Mouse (Mus musculus): ENCODE measurements around the gene Efnb2.

The Efnb2 gene

DNA sequence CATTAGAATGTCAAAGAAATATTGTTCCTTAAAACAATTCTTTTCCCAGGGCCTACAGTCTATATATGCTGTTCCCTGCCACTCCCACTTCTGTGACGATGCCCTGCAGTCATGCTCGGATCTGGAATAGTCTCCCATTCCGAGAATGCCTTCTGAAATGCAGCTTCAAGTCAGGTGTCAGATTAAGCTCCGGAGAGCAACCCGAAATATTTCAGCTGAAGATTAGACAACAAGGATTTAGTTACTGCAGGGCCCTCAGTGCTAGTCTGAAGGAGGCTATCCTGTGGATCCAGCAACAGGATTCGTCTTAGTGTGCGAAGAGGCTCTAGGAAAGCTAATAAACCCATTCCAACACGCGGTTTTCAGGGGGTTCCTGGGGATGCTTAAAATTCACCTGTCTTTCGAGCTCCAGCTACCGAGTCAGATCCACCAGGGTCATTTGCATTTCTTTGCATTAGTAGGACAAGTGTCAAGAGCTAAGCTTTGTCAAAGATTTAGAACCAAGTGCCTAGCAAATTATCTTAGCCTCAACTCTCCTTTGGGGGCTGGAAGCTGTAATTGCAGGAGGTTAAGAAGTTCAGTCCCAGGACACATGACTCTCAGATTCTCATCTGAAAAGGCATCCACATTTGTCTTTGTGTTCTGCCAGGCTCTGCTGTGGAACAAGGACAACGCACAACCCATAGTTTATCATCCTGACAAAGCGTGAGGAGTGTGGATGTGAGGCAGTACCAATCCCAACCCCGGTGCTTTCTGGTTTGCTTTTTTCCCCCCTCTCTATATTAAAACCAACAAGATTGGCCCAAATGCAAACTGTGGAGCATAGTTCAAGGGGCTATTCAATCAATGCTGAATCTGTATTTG lies 4.2 kb downstream of the Efnb2 start:
- in situ Hi-C loops (cut with MboI, MseI) = no loop called here

DNA sequence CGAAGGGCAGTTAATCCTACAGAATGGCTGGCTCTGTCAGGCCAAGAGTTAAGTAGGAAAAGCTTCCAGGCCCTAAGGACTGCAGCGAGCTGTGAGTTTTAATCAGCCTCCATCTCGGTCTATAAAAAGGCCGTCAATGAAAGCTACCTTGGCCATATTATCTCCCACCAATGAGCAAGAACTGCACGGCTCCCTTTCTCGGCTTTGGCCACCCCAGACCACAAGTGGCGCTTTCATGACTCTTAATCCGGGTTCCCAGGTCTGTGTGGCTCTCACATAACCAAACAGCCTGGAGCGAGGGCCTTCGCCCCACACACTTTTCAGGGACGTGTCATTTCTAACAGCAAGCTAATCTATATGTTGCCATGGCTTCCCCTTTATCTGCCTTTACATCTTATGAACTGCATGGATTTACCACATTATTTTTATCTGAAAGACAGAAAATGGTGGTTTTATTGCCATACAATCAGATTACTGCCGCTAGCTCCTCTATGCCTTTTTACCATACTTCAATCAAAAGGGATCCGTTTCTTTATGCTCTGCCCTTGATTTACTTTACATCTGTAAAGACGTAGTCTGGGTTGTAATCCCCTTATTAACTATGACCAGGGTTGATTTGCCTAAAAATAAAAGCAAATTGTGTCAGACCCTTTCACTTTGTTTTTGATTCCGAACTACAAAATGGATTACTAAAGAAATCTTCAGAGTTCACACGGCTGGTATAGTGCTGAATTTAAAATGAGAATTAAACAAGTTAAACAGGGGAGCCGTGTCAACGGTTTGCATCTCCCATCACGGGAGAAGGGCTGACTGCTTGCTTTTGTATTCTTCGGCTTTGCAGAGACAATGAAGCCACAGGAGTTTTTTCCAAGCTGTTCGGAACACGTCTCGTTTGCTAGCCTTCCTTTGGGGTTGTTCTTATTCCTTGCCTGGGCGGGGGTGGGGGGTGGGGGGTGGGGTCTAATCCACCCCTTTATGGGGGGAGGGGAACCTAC lies 5.4 kb downstream of the Efnb2 start:
- in situ Hi-C loops (cut with MboI, MseI) = no loop called here

DNA sequence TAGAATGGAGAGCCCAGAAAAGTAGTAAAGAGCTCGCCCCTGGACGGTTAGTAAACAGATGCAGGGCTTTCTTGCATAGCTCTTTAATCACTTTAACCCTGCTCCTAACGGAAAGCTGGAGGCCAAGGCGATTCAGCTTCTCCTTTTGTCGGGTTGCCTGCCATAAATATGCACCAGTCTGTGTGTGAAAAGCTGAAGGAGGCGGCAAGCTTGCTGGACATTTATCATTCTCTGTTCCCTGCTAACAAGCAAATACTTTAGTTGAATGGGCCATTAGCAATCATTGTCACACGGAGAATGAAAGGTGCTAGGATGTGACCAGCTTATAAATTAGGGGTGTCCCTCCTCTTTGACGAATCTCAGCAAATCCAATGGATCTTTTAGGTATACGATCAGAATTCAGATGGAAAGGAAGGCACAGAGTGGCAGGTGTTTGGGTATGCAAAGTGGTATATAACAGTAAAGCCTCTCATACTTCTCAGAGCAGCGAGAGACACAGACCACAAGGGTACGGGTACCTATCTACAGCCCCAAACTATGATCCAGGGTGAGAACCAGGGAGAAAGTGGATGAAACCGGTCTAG lies 7.0 kb downstream of the Efnb2 start:
- in situ Hi-C loops (cut with MboI, MseI) = no loop called here

DNA sequence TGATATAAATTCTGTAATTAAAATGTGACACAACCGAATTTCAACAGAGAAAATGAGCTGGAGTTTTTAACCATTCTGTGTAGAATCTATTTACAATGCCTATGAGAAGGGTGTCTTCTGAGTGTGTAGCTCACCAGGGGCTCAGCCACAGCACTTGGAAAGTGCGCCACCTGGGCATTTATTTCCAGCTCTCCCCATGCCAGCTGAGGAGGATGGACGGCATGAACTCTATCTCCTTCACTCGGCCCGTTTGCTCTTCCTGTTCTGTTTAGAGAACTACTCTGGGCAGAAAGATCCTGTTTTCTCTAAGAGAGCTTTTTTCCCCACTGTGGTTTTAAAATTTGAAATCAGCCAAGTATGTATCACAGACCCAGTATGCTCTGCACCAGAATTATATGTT lies 7.7 kb downstream of the Efnb2 start:
- in situ Hi-C loops (cut with MboI, MseI) = no loop called here

DNA sequence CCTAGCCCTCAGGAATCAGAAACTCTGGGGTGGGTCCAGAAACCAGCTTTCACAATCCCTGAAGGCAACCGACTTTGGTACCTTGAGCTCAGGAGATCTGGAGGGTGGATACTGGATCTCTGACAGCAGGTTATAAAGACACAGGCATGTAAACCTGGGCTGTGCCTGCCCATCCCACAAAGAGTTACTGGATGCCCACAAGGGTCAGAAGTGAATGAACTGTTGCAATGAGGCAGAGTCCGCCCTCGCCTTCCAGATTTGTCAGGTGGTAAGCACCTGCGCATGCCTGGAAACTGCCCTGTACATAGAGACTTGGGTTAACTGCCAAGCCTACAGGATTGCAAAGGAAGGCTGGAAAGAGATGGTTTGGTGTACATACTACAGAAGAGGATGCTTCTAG lies 8.7 kb downstream of the Efnb2 start:
- in situ Hi-C loops (cut with MboI, MseI) = no loop called here

DNA sequence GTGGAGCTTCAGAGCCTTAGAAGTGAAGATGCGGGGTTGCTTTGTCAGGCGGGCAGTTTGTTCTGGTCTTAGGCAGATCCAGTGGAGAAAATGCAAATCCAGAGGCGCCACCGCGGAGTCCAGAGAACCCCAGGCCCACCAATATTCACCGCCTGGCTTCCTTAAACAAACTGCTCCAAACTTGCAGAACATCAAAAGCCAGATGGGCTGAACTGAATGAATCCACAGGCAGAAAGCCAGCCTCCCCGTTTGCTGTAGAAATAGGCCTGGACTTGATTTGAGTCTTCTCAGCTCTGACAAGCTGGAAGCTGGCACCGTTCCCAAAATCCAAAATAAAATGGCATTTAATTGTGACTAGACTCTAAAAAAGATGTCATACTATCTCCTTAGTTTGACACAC lies 11.1 kb downstream of the Efnb2 start:
- in situ Hi-C loops (cut with MboI, MseI) = no loop called here

DNA sequence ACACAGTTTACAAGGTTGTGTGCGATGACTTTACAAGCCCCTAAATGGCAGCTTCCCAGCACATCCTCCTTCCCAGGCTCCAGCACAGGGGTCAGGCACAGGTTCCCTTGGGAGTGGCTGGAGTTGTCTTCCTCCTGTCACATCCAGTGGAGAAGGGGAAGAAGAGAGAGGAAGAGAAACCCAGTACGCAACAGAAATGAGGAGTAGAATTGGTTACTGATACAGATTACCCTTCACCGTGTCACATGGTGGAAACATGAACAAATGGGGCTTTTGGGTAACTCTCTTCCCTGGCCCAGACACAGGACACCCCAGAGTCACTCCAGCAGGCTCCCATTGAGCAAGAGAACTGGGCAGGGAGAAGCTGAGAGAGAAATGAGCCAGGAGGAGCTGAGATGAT lies 11.5 kb downstream of the Efnb2 start:
- in situ Hi-C loops (cut with MboI, MseI) = no loop called here

DNA sequence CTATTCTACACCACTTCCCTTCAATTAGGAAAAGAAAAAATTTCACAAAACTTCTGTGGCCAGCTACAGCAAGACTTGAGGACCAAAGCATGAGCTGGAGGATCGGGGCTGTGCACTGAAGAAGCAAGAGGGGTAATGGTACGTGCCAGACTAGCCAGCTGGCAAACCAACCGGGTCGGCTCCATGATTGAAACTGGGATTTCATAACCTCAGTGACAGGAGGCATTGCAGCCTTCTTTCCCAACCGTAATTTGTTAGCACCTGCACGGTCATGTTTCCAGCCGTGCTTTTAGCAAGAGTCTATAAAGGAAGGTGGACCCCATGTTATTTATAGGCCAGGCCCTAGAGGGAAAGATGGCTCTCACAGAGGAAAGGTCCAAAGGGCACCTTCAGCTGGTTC lies 12.4 kb downstream of the Efnb2 start:
- in situ Hi-C loops (cut with MboI, MseI) = no loop called here

DNA sequence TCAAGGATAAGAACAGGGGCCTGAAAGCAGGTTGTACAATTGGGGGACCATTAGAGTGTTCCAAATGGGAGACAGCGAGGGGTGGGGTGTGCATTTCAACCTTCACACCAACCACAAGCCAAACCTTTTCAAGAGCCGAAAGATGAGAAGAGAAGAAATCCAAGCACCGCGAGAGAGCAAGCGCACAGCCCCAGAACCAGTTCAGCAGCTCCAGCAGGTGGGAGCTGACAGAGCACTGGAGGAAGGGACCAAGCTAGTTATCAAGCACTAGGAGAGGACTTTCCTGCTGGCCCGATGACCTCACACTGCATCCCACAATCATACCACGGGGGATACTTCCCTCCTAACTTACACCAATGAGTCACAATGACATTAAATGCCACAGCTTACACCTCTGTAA lies 13.2 kb downstream of the Efnb2 start:
- in situ Hi-C loops (cut with MboI, MseI) = no loop called here

DNA sequence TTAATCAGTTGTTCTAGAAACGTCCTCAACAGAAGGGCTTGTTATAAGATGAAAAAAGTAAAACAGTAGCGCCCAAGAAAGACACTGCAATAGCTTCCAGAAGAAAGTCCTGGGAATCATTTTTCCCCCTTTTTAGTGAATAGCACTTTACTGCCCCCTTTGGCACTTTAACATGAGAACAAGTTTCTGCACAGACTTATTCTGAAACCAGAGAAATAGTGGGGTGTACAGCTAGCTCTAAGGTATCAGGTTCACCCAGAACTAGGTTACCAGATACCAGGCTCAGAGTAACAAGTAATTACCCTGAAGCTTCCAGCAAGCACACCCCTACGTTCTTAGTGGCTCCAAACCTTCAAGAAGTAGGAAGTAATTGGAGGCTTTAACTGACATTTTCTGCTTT lies 13.7 kb downstream of the Efnb2 start:
- in situ Hi-C loops (cut with MboI, MseI) = no loop called here

DNA sequence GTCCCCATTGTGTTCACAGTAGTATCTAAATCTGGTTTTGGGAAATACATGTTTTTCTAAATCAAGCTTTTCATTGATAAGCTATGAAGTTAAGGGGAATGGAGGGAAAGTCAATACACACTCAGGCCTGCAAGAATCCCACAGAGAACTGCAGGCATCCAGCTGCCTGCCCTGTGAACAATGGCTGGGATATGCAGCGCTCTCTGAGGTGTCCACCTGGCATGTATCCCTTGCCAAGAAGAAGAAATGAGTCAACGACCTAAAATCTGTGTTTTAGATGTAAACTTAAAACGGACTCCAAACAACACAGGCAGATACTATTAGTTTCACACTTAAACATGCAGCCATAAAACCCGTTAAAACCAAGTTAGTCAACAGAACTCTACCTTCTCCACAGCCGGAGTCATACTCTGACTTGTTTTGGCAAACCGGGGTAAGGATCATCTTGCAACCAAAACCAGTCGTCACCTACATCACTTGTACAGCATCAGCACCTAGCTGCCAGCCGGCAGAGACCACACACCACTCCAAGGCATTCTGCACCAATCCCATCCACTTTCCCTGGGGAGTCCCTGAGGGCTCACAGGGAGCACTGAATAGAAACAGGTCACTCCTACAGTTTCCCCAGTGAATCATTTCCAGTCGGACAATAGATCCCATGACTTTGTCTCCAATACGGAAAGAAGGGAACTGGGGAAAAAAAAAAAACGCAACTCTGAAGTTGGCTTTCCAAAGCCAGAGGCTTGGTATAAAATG lies 16.7 kb downstream of the Efnb2 start:
- in situ Hi-C loops (cut with MboI, MseI) = no loop called here

DNA sequence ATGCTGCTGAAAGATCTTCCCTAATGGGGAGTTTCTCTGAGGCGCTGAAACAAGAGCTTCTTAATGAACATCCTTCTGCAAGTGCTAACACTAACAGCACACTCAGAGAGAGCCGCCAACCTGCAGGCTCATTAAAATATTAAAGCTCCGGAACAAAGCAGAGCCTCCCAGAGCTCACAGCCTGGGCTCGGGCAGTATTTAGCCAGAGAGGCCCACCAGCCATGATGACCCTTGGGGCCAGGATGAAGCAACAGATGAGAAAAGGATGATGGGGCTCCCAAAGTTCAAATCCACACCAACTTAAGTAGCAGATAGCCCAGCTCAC lies 20.8 kb downstream of the Efnb2 start:
- in situ Hi-C loops (cut with MboI, MseI) = no loop called here

DNA sequence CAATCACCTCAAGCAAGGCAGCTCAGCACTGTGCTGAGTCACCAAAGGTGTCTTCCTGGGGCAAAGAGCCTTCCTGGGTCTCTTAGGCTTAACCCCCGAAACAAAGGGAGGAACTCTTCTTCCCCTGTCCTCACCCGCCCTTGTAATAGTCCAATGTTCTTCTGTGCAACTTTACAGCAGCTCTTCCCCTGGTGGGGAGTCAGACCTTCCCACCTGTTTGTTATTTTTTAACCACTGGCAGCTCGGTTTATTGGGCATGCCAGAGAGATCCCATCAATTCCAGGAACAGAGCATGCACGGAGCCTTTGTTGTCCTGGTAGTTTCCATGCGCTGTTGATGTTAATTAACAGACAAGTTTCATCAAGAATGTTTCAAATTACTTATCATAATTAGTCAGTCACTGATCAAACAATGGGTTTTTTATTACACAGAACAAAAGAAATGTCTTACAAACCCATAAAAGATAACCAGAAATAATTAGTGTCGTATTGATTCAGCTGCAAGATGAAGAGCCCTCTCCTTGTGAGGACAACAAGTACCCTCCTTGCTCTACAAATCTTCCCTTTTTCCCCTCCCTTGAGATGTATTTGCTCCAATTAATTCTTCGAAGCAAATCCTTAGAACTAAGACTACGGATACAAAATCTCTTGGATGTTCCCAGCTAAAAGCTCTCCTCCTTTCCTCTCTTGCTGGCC lies 21.3 kb downstream of the Efnb2 start:
- in situ Hi-C loops (cut with MboI, MseI) = no loop called here

DNA sequence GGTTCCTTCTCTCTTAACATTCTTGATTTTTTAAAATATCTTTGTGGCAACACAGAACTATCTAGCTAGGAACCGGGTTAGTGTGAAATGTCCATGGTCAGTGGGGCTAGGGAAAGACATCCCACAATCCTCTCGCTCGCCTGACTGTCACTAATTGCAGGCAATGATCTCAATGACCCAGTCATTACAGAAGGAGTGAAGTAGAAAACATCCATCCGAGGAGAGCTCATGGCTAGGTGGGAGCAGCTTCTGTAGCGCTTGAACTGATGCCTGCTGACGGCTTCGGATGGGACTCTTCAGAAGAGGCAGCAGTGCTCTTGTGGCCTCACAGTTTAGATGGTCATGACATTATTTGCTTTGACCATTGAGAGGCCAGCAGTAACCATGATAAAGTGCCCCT lies 29.6 kb downstream of the Efnb2 start:
- in situ Hi-C loops (cut with MboI, MseI) = no loop called here

DNA sequence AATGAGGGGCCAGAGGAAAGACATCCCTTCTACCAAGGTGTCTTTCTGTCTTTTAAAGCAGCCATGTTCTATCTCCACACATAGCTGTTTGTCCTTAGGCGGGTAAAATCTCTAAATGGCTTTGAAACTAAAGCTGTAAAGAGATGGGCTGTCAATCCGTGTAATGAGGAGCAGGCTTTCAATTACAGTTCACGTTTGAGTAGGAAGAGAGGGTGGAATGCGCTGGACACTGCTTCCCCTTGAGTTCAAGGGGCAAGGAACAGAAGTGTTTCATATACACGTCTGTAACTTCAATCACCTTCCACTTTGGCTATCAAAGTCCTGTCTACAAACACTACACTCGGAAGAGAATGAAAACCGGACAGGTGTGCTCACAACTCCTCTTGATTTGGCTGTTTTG lies 37.0 kb downstream of the Efnb2 start:
- in situ Hi-C loops (cut with MboI, MseI) = no loop called here

DNA sequence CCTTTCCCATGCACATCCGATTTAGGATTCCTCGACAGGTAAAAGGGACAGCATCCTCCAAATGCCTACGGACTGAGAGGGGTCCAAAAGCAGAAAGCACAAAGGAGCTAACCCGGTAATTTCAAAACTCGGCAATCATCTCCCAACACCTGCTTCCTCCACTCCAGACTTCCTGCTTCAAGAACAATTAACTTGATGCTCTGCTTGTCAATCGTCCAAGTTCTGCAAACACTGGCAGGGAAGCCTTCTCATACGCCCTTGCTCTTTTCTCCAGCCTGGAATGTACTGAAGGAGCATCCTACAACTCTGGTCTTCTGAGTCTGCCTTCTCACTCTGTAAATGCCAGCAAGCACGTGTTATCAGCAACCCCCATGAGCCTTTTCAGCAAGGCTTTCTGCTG lies 37.6 kb downstream of the Efnb2 start:
- in situ Hi-C loops (cut with MboI, MseI) = no loop called here

DNA sequence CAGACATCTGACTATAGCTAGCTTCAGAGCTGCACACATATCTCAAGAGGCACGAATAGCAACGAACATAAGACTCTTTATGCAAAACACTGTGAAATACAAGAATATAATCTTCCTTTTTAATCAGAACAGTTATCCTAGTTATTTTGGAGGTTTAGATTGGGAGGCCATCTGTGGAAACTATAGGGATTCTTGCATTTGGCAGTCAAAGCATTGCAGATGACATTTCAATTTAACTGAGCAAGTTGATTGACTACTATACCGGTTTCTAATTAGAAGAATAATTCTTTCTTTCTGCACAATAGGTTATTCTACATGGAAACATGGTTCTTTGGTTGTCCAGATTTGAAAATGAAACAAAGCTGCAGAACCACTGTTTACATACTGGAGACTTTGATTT lies 38.6 kb downstream of the Efnb2 start:
- in situ Hi-C loops (cut with MboI, MseI) = no loop called here

DNA sequence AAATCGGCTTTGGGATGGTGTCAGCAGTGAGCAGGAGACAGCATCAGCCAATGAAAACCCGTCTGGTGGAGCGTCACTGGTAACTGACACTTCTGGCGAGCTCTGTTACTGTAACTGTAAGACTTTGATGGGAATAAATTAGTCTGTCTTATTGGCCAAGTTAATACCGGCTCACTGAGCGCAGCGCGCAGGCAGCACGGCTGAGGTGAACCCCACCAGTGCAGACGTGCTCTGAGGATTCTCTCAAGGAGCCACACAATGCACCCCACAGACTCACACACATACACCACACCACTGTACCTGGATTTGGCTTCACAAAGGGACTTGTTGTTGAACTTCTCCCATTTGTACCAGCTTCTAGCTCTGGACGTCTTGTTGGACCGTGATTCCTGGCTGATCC lies 39.0 kb downstream of the Efnb2 start:
- in situ Hi-C loops (cut with MboI, MseI) = no loop called here

DNA sequence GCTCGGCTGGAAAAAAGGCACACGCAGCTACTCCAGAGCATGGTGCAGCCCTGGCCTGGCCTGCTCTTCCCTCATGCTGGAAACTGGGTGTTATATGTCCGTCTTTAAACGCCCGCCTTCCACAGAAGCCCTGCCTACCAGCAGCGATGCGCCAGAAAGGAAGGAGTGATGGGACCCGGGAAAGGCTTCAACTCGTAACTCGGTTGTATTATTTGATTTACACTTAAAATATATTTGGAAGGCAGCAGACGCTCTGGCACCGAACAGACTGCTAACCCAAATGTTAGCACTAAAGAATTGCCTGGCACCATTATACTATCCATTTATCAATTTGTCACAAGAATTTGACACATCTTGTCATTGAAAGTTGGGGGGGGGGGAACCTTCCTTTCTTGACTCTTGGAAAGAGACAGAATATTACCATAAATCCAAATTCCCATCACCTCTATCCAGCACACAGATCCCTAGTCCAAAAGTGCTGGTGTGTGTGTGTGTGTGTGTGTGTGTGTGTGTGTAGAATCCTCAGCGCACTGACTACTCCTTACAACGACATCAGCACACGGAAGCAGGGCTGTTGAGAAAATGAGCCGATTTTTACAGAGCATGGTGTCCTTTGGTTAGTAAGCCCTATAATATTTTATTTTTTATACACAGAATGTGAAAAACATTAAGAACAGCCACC lies 39.7 kb downstream of the Efnb2 start:
- in situ Hi-C loops (cut with MboI, MseI) = no loop called here

DNA sequence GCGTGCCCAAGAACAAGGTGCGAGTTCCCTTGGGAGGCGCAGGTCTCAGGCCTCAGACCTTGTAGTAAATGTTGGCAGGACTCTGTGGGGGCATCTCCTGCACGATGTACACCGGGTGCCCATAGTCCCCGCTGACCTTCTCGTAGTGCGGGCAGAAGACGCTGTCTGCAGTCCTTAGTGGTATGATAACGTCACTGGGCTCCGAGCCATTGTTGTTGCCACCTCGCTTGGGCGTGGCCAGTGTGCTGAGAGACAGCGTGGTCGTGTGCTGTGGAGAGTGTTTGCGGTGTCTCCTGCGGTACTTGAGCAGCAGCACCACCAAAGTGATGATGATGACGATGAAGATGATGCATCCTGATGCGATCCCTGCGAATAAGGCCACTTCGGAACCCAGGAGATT lies 40.5 kb downstream of the Efnb2 start:
- in situ Hi-C loops (cut with MboI, MseI) = no loop called here
